Mouse (Mus musculus): ENCODE data around the gene Msh4.

DNA sequence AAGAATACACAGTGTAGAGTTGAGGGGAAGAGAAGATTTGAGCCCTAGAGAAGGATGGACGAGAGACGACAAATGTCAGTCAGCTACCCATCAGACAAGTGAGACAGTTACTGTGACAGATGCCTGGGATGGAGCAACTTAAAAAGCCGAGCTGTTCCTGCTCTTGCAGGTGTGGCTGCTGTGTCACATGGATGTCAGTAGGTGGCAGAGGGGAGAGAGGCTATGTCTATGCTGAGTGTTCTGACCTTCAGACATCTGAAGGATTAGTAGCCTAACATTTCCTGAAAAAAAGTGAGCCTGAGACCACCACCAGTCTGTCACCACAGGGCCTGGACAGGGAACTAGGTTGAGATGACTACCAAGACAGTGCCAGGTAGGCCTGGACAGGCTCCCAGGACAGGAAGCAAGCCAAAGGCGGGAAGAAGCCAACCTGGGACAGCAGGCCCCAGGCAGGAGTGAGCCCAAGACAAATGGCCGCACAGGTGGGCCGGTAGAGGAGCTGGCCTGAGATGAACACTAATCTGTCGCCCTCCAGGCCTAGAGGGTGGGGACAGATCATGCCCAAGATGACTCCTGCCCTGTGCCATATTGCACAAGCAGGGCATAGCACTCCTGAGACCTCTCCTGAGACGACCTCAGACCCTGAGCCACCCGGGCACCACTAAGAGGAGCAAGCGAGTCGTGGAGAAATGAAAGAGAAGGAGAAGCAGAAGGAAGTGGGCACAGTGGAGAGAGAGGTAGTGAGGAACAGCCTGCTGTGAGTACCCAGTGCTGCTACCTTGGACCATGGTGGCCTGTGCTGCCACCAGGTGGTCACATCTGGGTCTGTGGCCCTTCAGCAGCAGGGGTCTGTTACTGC is 74.7 kb downstream of the Msh4 start:
- TF ChIP-seq CTCF (IDR thresholded peaks at IDR 0.05; ENCODE audit: low read depth, low read length) (peak; percentile 87), EP300 (IDR thresholded peaks at IDR 0.05; ENCODE audit: insufficient read depth, low read depth, low read length) (no peak), POLR2A (IDR thresholded peaks at IDR 0.05; ENCODE audit: insufficient read depth, low read length) (no peak)

All from ES-Bruce4 (cell line).